Mouse (Mus musculus): ENCODE results near the gene Shb. TPM values are rescaled to one million over a fixed set of nuclear protein-coding genes. Genes with fewer than 3 reads are reported as not detected.

The Shb gene
- total and polyA plus RNA-seq, 2 experiments from 2014 or later: 7.4 to 54.8 TPM

- no peak overlapping the region for H3K4me2 ChIP-seq (ENCODE audit: low read depth, low read length)
- no peaks in the 10 kb centered on the region for H3K27me3 ChIP-seq (ENCODE audit: control insufficient read depth, insufficient read depth, low read length)
- peak overlapping the region; percentile 23; the same call in 1 of the 2 replicates for H3K9ac ChIP-seq (replicated peaks; ENCODE audit: low read depth, low read length)
- ATAC-seq (ENCODE audit: insufficient read depth, low read depth): no peak
- H3K4me3 ChIP-seq (ENCODE audit: low read depth, low read length): no peak overlapping the region
- H3K27ac ChIP-seq (ENCODE audit: low read depth): no peak overlapping the region
- no peak for TF ChIP-seq EP300 (IDR thresholded peaks at IDR 0.05; ENCODE audit: low read depth)
- no peak for TF ChIP-seq CTCF (IDR thresholded peaks at IDR 0.05; ENCODE audit: low read depth)
- WGBS: 78% methylated on average over 6 of the region's 6 CpGs
- H3K36me3 ChIP-seq (replicated peaks; ENCODE audit: control insufficient read depth, insufficient read depth, low read length): no peaks in the 10 kb centered on the region
- H3K9me3 ChIP-seq (replicated peaks; ENCODE audit: control insufficient read depth, low read length): no peaks in the 10 kb centered on the region
- no peak for DNase-seq (ENCODE audit: low spot score)
- H3K4me1 ChIP-seq (ENCODE audit: control insufficient read depth, insufficient read depth): peaks cover 73% of the 10 kb centered on the region
Observed at GRCm38 (mm10) chr4:45497282-45497681, 35.0 kb downstream of the Shb start.

GRCm38 (mm10) chr4:45495531-45496201, 36.6 kb downstream of the Shb start:
- H3K27ac ChIP-seq (ENCODE audit: low read depth): peak overlapping the region; percentile 77
- no peaks in the 10 kb centered on the region for H3K27me3 ChIP-seq (ENCODE audit: control insufficient read depth, insufficient read depth, low read length)
- no peak overlapping the region for H3K9ac ChIP-seq (replicated peaks; ENCODE audit: low read depth, low read length)
- TF ChIP-seq EP300 (IDR thresholded peaks at IDR 0.05; ENCODE audit: low read depth) (no peak), CTCF (IDR thresholded peaks at IDR 0.05; ENCODE audit: low read depth) (no peak)
- WGBS: 47% methylated on average over 8 of the region's 8 CpGs
- no peak; the same call in 1 of the 2 replicates for ATAC-seq (ENCODE audit: insufficient read depth, low read depth)
- H3K4me1 ChIP-seq (ENCODE audit: control insufficient read depth, insufficient read depth): peaks cover 85% of the 10 kb centered on the region
- H3K4me3 ChIP-seq (ENCODE audit: low read depth, low read length): no peak overlapping the region
- no peak overlapping the region for H3K4me2 ChIP-seq (ENCODE audit: low read depth, low read length)
- no peaks in the 10 kb centered on the region for H3K36me3 ChIP-seq (replicated peaks; ENCODE audit: control insufficient read depth, insufficient read depth, low read length)
- peak; percentile 30 for DNase-seq (ENCODE audit: low spot score)
- no peaks in the 10 kb centered on the region for H3K9me3 ChIP-seq (replicated peaks; ENCODE audit: control insufficient read depth, low read length)

GRCm38 (mm10) chr4:45493786-45494400, 38.4 kb downstream of the Shb start:
- DNase-seq (ENCODE audit: low spot score) (no peak), ATAC-seq (ENCODE audit: insufficient read depth, low read depth) (no peak)
- WGBS: 34% methylated on average over 6 of the region's 6 CpGs
- Histone ChIP-seq H3K9me3 (replicated peaks; ENCODE audit: control insufficient read depth, low read length) (no peaks in the 10 kb centered on the region), H3K4me2 (ENCODE audit: low read depth, low read length) (no peak overlapping the region), H3K27ac (ENCODE audit: low read depth) (peak overlapping the region; percentile 77), H3K36me3 (replicated peaks; ENCODE audit: control insufficient read depth, insufficient read depth, low read length) (no peaks in the 10 kb centered on the region), H3K4me3 (ENCODE audit: low read depth, low read length) (no peak overlapping the region), H3K9ac (replicated peaks; ENCODE audit: low read depth, low read length) (no peak overlapping the region), H3K27me3 (ENCODE audit: control insufficient read depth, insufficient read depth, low read length) (no peaks in the 10 kb centered on the region), H3K4me1 (ENCODE audit: control insufficient read depth, insufficient read depth) (peaks cover 86% of the 10 kb centered on the region)
- TF ChIP-seq CTCF (IDR thresholded peaks at IDR 0.05; ENCODE audit: low read depth): no peak
- no peak for TF ChIP-seq EP300 (IDR thresholded peaks at IDR 0.05; ENCODE audit: low read depth)

GRCm38 (mm10) chr4:45493118-45493517, 39.2 kb downstream of the Shb start:
- no peaks in the 10 kb centered on the region for H3K27me3 ChIP-seq (ENCODE audit: control insufficient read depth, insufficient read depth, low read length)
- no peak overlapping the region for H3K4me3 ChIP-seq (ENCODE audit: low read depth, low read length)
- WGBS: 20% methylated on average over 7 of the region's 7 CpGs
- peaks cover 88% of the 10 kb centered on the region for H3K4me1 ChIP-seq (ENCODE audit: control insufficient read depth, insufficient read depth)
- H3K9ac ChIP-seq (replicated peaks; ENCODE audit: low read depth, low read length): peak overlapping the region; percentile 28; the same call in 1 of the 2 replicates
- no peak for DNase-seq (ENCODE audit: low spot score)
- H3K4me2 ChIP-seq (ENCODE audit: low read depth, low read length): peak overlapping the region; percentile 34
- TF ChIP-seq EP300 (IDR thresholded peaks at IDR 0.05; ENCODE audit: low read depth) (no peak), CTCF (IDR thresholded peaks at IDR 0.05; ENCODE audit: low read depth) (no peak)
- H3K36me3 ChIP-seq (replicated peaks; ENCODE audit: control insufficient read depth, insufficient read depth, low read length): 0 out of 2 replicates have a peak, but pooled peaks cover 5% of the 10 kb centered on the region
- H3K9me3 ChIP-seq (replicated peaks; ENCODE audit: control insufficient read depth, low read length): no peaks in the 10 kb centered on the region
- no peak for ATAC-seq (ENCODE audit: insufficient read depth, low read depth)
- peak overlapping the region; percentile 77 for H3K27ac ChIP-seq (ENCODE audit: low read depth)

- no peaks in the 10 kb centered on the region for H3K27me3 ChIP-seq (ENCODE audit: control insufficient read depth, insufficient read depth, low read length)
- H3K27ac ChIP-seq (ENCODE audit: low read depth): peak overlapping the region; percentile 77
- 0 out of 2 replicates have a peak, but pooled peaks cover 6% of the 10 kb centered on the region for H3K36me3 ChIP-seq (replicated peaks; ENCODE audit: control insufficient read depth, insufficient read depth, low read length)
- no peak for DNase-seq (ENCODE audit: low spot score)
- no peak overlapping the region for H3K4me3 ChIP-seq (ENCODE audit: low read depth, low read length)
- peak overlapping the region; percentile 28; the same call in 1 of the 2 replicates for H3K9ac ChIP-seq (replicated peaks; ENCODE audit: low read depth, low read length)
- H3K4me1 ChIP-seq (ENCODE audit: control insufficient read depth, insufficient read depth): peaks cover 92% of the 10 kb centered on the region
- no peaks in the 10 kb centered on the region for H3K9me3 ChIP-seq (replicated peaks; ENCODE audit: control insufficient read depth, low read length)
- ATAC-seq (ENCODE audit: insufficient read depth, low read depth): no peak
- TF ChIP-seq CTCF (IDR thresholded peaks at IDR 0.05; ENCODE audit: low read depth): no peak
- peak overlapping the region; percentile 34 for H3K4me2 ChIP-seq (ENCODE audit: low read depth, low read length)
- WGBS: 5% methylated on average over 5 of the region's 5 CpGs
Observed at GRCm38 (mm10) chr4:45492681-45493081, 39.6 kb downstream of the Shb start.

Measured in heart, postnatal 0 days (tissue).